In the genomic region with DNA sequence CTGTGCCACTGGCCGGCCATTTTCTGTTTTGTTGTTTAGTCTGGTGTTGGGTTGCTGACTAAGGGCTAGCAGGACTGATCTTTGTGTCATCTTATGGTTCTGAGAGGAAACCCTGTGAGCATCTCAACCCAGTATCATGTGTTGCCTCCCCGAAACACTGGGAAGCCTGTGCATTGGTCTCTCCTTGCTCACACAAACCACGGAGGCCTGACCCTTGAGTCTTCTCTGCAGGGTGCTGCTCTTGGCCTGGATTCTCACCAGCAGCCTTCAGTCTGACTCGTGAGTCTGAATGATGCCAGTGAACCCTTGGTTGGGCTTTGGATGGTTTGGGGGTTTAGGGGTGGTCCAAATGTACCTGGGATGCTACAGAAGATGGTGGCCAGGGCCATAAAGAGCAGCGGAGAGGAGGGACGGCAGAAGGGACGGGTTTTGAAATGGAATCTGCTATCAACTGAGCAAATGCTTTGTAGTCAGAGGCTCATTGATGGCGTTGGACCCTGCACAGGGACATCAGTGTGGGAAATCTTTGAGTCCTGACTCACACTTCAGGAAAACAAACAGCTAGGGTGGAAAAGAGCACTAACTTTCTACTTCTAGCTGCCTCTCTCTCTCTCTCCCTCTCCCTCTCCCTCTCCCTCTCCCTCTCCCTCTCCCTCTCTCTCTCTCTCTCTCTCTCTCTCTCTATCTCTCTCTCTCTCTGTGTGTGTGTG, we compare ENCODE assay signal across 39 mouse cellular contexts. TPM values are rescaled to one million over a fixed set of nuclear protein-coding genes. Genes with fewer than 3 reads are reported as not detected.
"Had no signal": no experiment of that assay in that cellular context is flagged by ENCODE, and none has a peak within 500 bp of the region (broad histone marks: within the 10 kb centered on the region; RNA-seq: fewer than 3 reads in every experiment).

No protein-coding gene starts in this region.

- DNase-seq: heart, postnatal 10 days; heart, postnatal 14 days; heart, postnatal 36 days; heart, postnatal 4 days; kidney, adult 11 months; kidney, adult 18-20 months; kidney, adult 2 months; kidney, adult 8-10 months; kidney, adult 9 months; kidney, postnatal 10 days; kidney, postnatal 14 days; kidney, postnatal 25 days; kidney, postnatal 36 days; kidney, postnatal 4 days; layer of hippocampus, adult 9-11 months; layer of hippocampus, postnatal 36 days had no signal

- H3K9me3 ChIP-seq: heart, embryonic 13.5 days; heart, embryonic 15.5 days; hindbrain, embryonic 10.5 days; hindbrain, embryonic 12.5 days; hindbrain, embryonic 13.5 days; hindbrain, embryonic 15.5 days; intestine, embryonic 15.5 days; kidney, embryonic 15.5 days had no signal

- H3K4me2 ChIP-seq: heart, embryonic 12.5 days; heart, embryonic 13.5 days; heart, embryonic 15.5 days; hindbrain, embryonic 12.5 days; hindbrain, embryonic 13.5 days; hindbrain, embryonic 14.5 days; hindbrain, embryonic 15.5 days; intestine, embryonic 15.5 days; kidney, embryonic 15.5 days had no signal

- H3K36me3 ChIP-seq: heart, embryonic 12.5 days; heart, embryonic 13.5 days; heart, embryonic 15.5 days; hindbrain, embryonic 10.5 days; hindbrain, embryonic 12.5 days; hindbrain, embryonic 13.5 days; hindbrain, embryonic 15.5 days; intestine, embryonic 15.5 days; kidney, embryonic 15.5 days had no signal

- H3K27me3 ChIP-seq: heart, embryonic 12.5 days; heart, embryonic 13.5 days; heart, embryonic 15.5 days; hindbrain, embryonic 12.5 days; hindbrain, embryonic 13.5 days; hindbrain, embryonic 15.5 days; intestine, embryonic 15.5 days; kidney, embryonic 15.5 days had no signal

- H3K4me3 ChIP-seq: heart, embryonic 12.5 days; heart, embryonic 13.5 days; heart, embryonic 15.5 days; hindbrain, embryonic 10.5 days; hindbrain, embryonic 12.5 days; hindbrain, embryonic 13.5 days; hindbrain, embryonic 15.5 days; intestine, embryonic 15.5 days; kidney, embryonic 15.5 days; layer of hippocampus, adult 2 months; left cerebral cortex, adult 2 months had no signal

- ATAC-seq: hindbrain, embryonic 16.5 days; hindbrain, postnatal 0 days; inflammation-experienced regulatory T-cells, adult 6 months; intestine, embryonic 15.5 days; intestine, embryonic 16.5 days; intestine, postnatal 0 days had no signal

- H3K27ac ChIP-seq: heart, embryonic 13.5 days; heart, embryonic 15.5 days; hindbrain, embryonic 10.5 days; hindbrain, embryonic 12.5 days; hindbrain, embryonic 13.5 days; hindbrain, embryonic 14.5 days; hindbrain, embryonic 15.5 days; hindbrain, postnatal 0 days; intestine, embryonic 15.5 days; kidney, embryonic 15.5 days; kidney, postnatal 0 days; layer of hippocampus, adult 2 months; left cerebral cortex, adult 2 months had no signal

- H3K9ac ChIP-seq: heart, embryonic 12.5 days; heart, embryonic 13.5 days; heart, embryonic 15.5 days; hindbrain, embryonic 12.5 days; hindbrain, embryonic 13.5 days; hindbrain, embryonic 14.5 days; hindbrain, embryonic 15.5 days; intestine, embryonic 15.5 days; kidney, embryonic 15.5 days had no signal

- H3K4me1 ChIP-seq: heart, embryonic 13.5 days; heart, embryonic 15.5 days; hindbrain, embryonic 10.5 days; hindbrain, embryonic 12.5 days; hindbrain, embryonic 13.5 days; hindbrain, embryonic 15.5 days; intestine, embryonic 15.5 days had no signal

RNA-seq across cellular contexts. Expression of gene Lefty2, which starts 53.6 kb away (rescaled TPM):
- total RNA-seq: heart, postnatal 25 days; heart, postnatal 36 days; heart, postnatal 4 days; hematopoietic stem cell, adult 5-6 weeks had no signal
- polyA plus RNA-seq: heart, embryonic 14.5 days; inflammation-experienced regulatory T-cells, adult 6 months; intestine, embryonic 16.5 days; intestine, postnatal 0 days; kidney, adult 2 months; kidney, embryonic 14.5 days; large intestine, adult 2 months had no signal
